Mouse (Mus musculus): ENCODE results near the gene Ttc28.

Gene Ttc28

GRCm38 (mm10) chr5:111180091-111181053, 300.8 kb downstream of the Ttc28 start:
- DNase-seq = no peak

GRCm38 (mm10) chr5:111181204-111181912, 301.8 kb downstream of the Ttc28 start:
- DNase-seq = no peak

GRCm38 (mm10) chr5:111186600-111186999, 307.0 kb downstream of the Ttc28 start:
- DNase-seq = no peak

GRCm38 (mm10) chr5:111191972-111192371, 312.4 kb downstream of the Ttc28 start:
- DNase-seq = no peak

- no peak for DNase-seq
Observed at GRCm38 (mm10) chr5:111194829-111195228, 315.2 kb downstream of the Ttc28 start.

GRCm38 (mm10) chr5:111195488-111196485, 316.2 kb downstream of the Ttc28 start:
- DNase-seq = no peak

GRCm38 (mm10) chr5:111197727-111198126, 318.1 kb downstream of the Ttc28 start:
- no peak for DNase-seq

- DNase-seq = no peak
Observed at GRCm38 (mm10) chr5:111200167-111200840, 320.7 kb downstream of the Ttc28 start.

- peak; percentile 26 for DNase-seq
Observed at GRCm38 (mm10) chr5:111200915-111201610, 321.5 kb downstream of the Ttc28 start.

GRCm38 (mm10) chr5:111204221-111204620, 324.6 kb downstream of the Ttc28 start:
- DNase-seq = no peak

- DNase-seq = no peak
Observed at GRCm38 (mm10) chr5:111204976-111205586, 325.5 kb downstream of the Ttc28 start.

- no peak for DNase-seq
Observed at GRCm38 (mm10) chr5:111205817-111206216, 326.2 kb downstream of the Ttc28 start.

GRCm38 (mm10) chr5:111207924-111208659, 328.5 kb downstream of the Ttc28 start:
- DNase-seq = no peak

- DNase-seq = peak; percentile 59
Observed at GRCm38 (mm10) chr5:111208660-111208969, 329.0 kb downstream of the Ttc28 start.

- DNase-seq = no peak
Observed at GRCm38 (mm10) chr5:111213935-111214450, 334.4 kb downstream of the Ttc28 start.

- DNase-seq = peak; percentile 21
Observed at GRCm38 (mm10) chr5:111214890-111215289, 335.3 kb downstream of the Ttc28 start.

- no peak for DNase-seq
Observed at GRCm38 (mm10) chr5:111215722-111216121, 336.1 kb downstream of the Ttc28 start.

- no peak for DNase-seq
Observed at GRCm38 (mm10) chr5:111216166-111216565, 336.6 kb downstream of the Ttc28 start.

GRCm38 (mm10) chr5:111217447-111218110, 338.0 kb downstream of the Ttc28 start:
- DNase-seq = no peak

Measured in layer of hippocampus, adult 9-11 months (tissue).